Mouse (Mus musculus) retina, embryonic 14.5 days (tissue): ENCODE results near the gene Hrasls5.
A peak's percentile ranks its signal among the peaks of the same experiment; 100 is the strongest.

ENCODE experiments used
- DNase-seq: peaks from one replicate; pipeline ENCODE4 v3.0.0-alpha.2; 2015; ENCODE audit warnings: low spot score

Hrasls5 gene

DNA sequence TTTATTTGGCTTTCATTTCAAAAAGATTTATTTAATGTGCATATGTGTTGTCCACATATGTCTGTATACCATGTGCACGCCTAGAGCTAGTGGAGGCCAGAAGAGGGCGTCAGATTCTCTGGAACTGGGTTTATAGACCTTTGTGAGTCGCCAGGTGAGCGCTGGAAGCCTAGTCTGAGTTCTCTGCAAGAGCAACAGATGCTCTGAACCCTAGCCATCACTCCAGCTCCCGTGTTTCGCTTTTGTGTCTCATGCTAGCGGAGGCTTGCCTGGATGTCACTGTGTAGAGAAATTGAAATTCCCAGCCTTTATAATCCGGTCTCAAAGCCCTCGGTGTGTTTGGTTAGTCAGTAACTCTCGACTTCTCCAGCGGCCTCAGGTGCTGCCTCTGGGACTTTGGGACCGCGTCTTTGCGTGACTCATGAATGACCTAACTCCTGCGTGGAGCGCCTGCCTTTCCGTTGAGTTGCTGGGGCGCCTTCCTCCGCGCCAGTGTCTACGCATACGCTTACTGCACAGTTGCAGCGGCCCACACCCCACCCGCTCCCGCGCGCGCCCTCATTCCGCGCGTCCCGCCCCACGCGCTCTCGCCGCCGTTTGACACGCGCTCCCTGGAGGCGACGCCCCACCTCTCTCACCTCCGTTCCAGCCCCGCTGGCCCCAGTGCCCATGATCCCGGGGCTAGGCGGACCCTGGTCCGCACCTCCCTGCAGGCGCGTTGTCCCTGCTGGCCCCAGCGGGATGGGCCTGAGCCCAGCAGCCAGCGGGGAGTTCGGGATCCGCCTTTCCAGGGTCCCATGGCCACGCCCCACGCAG is at the start of gene Hrasls5:
TSS of gene Hrasls5 (plus strand) at position 600 of the 816 bp plus-strand sequence.
- peak; percentile 51 for DNase-seq

- DNase-seq, result no peak
These were observed 49.7 kb upstream of the Hrasls5 start for GRCm38 (mm10) chr19:7562601-7563129.

DNA sequence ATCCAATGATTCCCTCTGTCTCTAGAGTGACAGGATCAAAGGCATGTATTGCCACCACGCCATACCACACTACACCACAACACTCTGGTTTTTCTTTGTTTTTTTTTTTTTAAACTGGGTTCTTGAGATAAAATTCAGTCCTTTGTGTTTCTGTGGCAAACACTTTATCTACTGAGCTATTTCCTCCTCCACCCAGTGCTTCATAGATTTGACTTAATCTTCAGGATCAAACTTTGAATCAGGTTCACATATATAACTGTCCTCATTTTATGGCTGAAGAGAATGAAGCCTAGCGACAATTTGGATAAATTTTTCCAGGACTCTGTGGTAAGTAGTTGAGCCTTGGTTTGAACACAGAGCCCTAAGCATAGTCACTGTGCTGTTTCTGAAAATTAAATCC is 48.7 kb upstream of the Hrasls5 start:
- no peak for DNase-seq

GRCm38 (mm10) chr19:7564457-7564856 is 47.9 kb upstream of the Hrasls5 start:
- no peak for DNase-seq

- DNase-seq, result no peak
These were observed 45.5 kb upstream of the Hrasls5 start for GRCm38 (mm10) chr19:7566826-7567225.

DNA sequence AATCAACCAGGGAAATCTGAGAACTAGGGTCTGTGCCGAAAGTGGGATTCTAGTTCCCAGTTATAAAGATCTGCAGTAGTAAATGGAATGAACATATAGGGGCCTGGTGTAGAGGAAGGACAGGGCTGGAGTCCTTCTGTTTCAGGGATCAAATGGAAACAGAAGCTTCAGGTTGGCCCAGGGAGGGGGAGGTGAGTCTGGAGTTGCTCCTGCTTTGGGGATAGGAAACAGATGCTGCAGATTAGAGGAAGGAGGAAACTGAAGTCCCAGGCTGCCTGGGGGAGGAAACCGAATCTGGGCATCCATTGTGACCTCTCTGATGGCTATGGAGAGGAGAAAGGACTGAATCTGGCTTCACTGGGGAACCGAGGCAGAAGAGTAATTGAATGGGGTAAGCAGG is 44.0 kb upstream of the Hrasls5 start:
- no peak for DNase-seq

- no peak for DNase-seq
These were observed 42.7 kb upstream of the Hrasls5 start for GRCm38 (mm10) chr19:7569650-7570049.

- no peak for DNase-seq
These were observed 36.2 kb upstream of the Hrasls5 start for GRCm38 (mm10) chr19:7576180-7576579.

- no peak for DNase-seq
These were observed 34.6 kb upstream of the Hrasls5 start for GRCm38 (mm10) chr19:7577710-7578109.

GRCm38 (mm10) chr19:7581042-7581441 is 31.3 kb upstream of the Hrasls5 start:
- no peak for DNase-seq

DNA sequence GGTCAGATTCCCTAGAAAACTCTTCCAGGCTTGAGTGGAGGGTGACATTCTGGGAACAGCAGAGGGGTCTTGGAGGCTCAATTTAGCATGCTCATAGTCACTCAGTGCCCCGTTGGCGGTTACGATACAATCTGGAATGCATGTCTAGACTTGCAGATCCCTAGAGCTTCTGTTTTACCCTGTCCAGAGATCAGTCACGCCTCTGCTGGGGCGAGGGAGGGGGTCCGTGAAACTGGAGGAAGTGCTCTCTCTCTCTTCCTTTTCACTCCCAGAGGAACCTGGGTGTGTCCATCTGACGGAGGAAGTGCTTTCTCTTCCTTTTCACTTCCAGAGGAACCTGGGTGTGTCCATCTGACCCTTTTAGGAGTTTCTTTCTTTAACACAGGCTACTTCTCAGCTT is 29.2 kb upstream of the Hrasls5 start:
- no peak for DNase-seq

DNA sequence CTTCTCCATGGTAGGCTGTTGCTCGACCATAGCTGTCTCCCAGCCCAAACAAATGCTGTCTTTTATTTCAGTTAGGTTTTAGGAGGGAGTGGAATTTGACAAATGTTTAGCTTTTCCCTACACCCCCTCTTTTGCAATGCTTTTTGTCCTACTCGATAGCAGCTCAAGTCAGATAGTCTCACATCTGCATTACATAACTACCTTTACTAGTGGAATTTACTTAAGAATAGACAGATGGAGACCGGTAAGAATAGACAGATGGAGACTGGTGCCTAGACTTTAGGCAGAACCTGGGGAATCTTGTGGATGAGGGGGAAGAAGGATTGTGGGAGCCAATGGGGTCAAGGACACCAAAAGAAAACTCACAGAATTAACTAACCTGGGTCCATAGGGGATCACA is 28.7 kb upstream of the Hrasls5 start:
- DNase-seq, result no peak

GRCm38 (mm10) chr19:7585279-7585678 is 27.1 kb upstream of the Hrasls5 start:
- no peak for DNase-seq

- DNase-seq, result no peak
These were observed 26.6 kb upstream of the Hrasls5 start for GRCm38 (mm10) chr19:7585764-7586163.

GRCm38 (mm10) chr19:7590795-7591194 is 21.5 kb upstream of the Hrasls5 start:
- no peak for DNase-seq

GRCm38 (mm10) chr19:7592018-7592417 is 20.3 kb upstream of the Hrasls5 start:
- no peak for DNase-seq

DNA sequence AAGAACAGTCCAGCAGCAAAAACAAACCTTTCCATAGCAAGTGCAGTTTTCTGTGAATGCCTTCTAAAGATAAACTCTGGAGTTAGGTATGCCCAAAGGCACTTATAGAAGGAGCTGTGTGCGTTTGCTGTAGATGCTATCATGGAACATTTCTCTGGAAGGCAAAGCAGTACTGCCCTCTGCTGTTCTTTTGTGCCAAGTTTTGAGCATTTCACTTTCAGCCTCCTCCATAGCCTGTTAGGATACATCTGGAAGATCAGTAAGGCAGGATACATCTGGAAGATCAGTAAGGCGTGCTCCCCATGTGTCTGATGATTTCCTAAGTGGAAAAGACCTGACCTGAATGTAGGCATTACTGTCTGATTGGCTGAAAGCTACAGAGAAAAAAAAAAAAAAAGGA is 16.8 kb upstream of the Hrasls5 start:
- DNase-seq, result peak; percentile 75

- DNase-seq, result no peak
These were observed 13.9 kb upstream of the Hrasls5 start for GRCm38 (mm10) chr19:7598481-7598880.

DNA sequence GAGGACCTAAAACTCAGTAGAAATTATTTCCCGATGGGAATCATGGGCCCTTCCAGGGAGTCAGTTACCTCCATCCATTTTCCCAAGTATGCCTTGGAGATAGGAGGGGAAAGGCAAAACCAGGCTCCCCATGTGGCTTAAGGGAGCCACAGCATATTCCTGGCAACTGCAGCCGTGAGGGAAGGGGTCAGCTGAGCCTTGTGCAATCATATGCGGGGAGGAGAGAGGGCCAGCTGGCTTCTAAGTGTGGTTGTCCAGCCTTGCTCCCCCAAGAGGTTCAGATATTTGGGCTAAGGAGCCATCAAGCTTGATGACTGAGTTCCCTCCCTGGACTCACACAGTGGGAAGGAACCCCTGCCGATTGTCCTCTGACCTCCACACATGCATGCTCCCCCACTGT is 10.8 kb upstream of the Hrasls5 start:
- DNase-seq, result no peak

DNA sequence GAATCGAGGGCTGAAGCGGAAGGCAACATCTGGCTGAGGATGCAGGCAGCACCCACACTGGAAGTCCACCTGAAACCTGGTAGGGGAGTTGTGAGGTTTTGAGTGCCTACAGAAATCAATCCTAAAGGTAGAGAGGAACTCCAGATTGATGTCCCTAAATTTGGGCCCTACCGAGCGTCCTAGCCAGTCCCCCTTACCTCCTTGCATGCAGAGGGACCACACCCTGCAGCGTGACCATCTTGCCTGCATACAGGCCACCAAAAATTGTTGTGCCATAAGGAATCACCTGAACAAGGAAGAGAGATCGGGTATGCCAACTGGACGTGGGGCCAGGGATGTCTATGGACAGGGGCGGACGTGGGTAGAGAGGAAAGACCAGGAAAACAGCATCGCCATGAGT is 8.2 kb upstream of the Hrasls5 start:
- no peak for DNase-seq

GRCm38 (mm10) chr19:7605013-7605412 is 7.3 kb upstream of the Hrasls5 start:
- peak; percentile 23 for DNase-seq

- peak; percentile 87 for DNase-seq
These were observed 6.2 kb upstream of the Hrasls5 start for GRCm38 (mm10) chr19:7605930-7606783.
